Mouse (Mus musculus) right cerebral cortex, postnatal 4 days (tissue): ENCODE measurements around the gene Sytl3.
"Not testable (repeated sequence)": the region's sequence is repeated elsewhere in the genome, so short reads cannot be mapped to it uniquely, and the experiment has no call there.

Experiments
- DNase-seq: peaks from one replicate; pipeline ENCODE4 v3.0.0-alpha.2; 2022

Gene Sytl3

GRCm38 (mm10) chr17:6658801-6659200 is at the start of gene Sytl3:
Gene Sytl3 (plus strand): TSS chr17:6659093.
- not testable (repeated sequence) for DNase-seq

DNA sequence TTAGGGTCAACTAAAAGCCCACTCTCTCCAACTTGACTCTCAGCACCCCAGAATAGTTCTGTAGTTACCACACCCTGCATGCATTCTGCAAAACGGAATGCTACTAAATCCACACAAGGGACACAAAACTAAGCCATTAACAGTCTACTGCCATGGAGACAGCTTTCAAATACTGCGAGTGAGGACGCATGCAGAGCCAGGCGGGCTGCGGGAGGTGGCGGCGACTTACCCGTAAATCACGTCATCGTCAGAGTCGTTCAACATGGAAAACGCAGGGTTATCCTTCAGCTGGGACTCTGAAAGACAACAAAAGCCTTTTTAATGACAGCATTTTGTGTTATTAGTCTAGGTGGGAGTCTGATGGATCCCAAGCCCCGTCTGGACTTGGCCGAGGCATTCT is 45.4 kb upstream of the Sytl3 start:
- DNase-seq = not testable (repeated sequence)

GRCm38 (mm10) chr17:6614316-6614715 is 44.6 kb upstream of the Sytl3 start:
- not testable (repeated sequence) for DNase-seq

GRCm38 (mm10) chr17:6616731-6617130 is 42.2 kb upstream of the Sytl3 start:
- not testable (repeated sequence) for DNase-seq

- not testable (repeated sequence) for DNase-seq
These were observed 41.0 kb upstream of the Sytl3 start for GRCm38 (mm10) chr17:6617689-6618400.

- DNase-seq = not testable (repeated sequence)
These were observed 39.6 kb upstream of the Sytl3 start for GRCm38 (mm10) chr17:6619271-6619670.

DNA sequence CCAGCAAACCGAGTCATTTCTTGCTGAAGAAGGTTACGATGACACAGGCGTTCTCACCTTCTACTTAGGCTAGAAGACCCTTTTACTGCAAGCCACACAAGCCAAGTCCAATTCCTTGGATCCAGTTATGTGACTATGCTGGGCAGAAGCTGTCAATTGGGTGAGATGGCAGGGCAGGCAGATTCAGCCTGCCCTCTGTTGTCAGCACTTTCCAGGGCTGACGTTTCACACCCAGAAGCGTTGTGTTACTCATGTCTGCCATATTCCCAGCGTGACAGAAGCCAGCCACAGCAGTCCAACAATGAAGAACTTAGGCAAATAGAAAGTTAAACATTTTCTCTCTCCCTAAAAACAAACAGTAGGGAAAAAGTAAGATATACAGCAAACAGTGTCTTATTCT is 38.9 kb upstream of the Sytl3 start:
- not testable (repeated sequence) for DNase-seq

DNA sequence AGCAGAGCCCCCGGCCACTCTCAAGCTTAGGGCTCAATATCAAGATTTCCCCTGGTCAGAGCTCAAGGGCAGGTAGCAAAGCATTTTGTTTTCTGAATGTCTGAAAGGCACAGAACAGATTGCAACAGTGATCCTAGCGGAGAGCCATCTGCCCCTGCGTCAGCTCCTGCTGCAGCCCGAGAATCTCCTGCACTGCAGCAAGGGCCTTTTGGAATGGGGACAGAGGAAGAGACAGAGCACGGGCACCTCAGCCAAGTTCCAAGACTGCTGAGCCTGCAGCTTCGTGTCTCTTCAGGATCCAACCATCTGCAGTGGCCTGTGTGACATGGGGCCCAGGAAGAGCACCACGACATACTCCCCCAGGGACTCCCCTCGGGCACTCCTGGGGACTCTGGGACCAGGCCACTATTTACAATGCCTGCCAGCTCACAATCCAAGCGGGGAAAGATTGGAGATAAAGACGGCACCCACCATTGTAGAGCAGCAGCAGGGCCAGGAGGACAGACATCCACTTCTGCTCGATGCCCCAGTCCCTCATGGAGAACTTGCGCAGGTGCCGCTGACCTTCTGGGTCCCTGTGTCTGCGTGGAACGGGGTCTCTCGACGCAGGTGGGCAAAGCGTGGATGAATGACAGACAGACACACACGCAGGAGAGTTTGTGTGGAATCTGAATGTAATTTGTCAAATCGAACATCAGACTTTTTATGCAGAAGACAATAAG is 38.0 kb upstream of the Sytl3 start:
- not testable (repeated sequence) for DNase-seq

DNA sequence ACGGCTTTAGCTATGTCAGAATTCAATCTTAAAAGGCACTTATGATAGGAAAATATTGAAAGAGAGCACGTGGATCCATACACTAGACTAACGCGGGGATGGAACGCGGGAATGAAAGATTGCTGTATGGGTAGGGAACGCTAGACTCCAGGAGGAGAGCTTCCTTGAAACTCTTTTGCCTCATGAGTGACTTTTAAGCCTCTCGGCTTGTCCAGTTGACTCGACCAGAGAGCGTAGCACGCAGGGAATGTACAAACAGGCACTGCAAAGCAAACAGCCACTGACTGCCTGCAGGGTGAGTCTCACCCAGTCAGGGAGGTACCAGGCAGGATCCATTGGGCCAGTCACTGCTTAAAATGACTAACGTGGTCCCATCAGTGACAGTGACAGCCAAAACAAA is 36.9 kb upstream of the Sytl3 start:
- not testable (repeated sequence) for DNase-seq

DNA sequence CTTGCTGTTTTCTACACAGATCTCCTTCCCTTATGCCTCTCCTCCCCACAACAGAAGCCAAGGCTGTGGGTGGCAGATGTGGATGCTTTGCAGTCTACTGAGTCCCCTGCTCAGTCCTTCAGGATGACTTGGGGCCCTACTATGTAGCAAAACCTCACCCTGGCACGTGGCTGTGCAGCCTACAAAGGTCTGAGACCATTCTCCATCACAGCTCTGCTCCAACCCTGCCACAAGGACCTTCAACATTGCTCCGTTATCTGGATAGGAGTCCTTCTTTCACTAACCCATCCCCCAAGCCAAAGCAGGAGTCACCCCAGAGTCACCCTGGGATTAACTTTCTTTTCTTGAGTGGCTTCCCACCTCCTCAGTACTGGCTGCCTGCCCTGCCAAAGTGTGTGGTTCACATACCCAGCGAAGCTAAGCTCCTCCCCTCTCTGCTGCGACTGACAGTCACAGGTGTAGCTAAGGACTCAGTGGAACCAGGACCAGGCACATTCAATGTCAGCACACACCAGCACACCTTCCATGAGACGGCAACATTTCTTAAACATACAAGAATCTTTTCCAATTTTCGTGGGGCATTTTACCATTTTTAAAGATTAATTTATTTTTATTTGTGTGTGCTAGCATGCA is 33.9 kb upstream of the Sytl3 start:
- DNase-seq = not testable (repeated sequence)

DNA sequence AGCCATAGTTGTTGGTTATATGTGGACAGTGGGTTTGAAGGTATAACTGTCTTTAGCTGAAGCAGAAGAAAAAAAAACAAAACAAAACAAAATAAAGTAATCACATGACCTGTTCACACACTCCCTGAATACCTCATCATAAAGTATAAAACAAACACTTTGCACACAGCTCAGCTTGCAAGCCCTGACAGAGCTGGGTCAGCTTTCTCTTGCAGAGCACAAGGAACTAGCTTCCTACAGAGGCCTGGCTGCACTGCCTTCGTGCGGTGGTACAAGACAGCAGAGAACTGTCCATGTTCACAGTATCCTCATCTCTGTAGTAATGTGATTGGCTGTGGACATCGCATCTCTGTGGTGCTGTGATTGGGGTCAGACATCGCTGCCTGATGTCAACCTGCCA is 28.5 kb upstream of the Sytl3 start:
- DNase-seq = not testable (repeated sequence)

DNA sequence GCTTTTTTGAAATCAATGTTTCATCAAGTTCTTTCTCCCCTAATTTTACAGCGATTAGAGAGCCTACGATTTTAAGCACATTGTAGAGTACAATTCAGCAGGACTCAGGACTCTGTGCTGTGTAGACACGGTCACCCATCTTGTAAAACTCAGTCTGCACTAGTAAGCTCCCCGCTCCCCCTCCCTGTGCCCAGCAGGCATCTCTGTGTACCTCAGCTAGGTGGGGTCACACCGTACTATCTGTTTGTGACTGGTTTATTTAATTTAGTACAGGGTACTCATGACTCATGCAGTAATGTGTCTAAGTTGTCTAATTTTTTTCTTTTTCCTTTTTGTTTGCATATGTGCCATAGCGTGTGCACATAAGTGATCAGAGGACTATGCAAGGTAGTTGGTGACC is 26.0 kb upstream of the Sytl3 start:
- DNase-seq = not testable (repeated sequence)

DNA sequence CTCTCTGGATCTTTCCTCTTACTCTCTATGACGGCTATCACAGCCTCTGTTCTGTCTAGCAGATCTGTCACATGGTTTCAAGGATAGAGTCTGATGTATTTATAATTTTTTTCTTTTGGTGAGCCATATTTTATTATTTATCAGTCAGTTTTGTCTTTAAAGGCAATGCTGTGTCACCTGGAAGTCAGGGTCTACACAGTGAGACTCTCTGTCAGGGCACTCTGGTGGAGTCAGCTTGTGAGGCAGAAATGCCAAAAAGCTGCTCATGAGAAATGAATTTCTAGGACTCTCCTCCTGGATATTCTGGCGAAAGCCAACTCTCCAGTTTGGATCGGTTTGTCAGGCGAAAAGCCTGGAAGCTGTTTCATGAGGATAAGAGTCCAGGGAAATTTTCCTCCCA is 23.1 kb upstream of the Sytl3 start:
- DNase-seq = not testable (repeated sequence)

DNA sequence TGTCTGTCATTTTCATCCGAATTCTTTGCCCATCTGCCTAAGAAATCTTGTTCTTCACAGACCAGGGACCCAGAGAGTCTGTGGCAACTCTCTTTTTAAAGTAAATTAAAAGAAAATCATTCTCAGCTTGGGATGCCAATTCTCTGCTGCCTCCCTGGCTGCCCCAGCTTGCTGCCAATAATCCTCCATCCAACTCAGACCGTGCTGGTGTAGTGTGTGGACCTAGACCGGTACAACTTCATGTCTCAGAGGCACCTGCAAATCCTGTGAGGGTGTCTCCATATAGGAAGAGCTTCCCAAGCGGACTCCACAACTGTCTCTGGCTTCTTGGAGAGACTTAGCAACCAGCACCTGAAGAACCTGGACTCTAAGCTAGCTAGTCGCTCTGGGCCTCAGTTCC is 22.0 kb upstream of the Sytl3 start:
- DNase-seq = no peak

- DNase-seq = not testable (repeated sequence)
These were observed 21.5 kb upstream of the Sytl3 start for GRCm38 (mm10) chr17:6637434-6637833.

- DNase-seq = not testable (repeated sequence)
These were observed 20.4 kb upstream of the Sytl3 start for GRCm38 (mm10) chr17:6638444-6638843.

DNA sequence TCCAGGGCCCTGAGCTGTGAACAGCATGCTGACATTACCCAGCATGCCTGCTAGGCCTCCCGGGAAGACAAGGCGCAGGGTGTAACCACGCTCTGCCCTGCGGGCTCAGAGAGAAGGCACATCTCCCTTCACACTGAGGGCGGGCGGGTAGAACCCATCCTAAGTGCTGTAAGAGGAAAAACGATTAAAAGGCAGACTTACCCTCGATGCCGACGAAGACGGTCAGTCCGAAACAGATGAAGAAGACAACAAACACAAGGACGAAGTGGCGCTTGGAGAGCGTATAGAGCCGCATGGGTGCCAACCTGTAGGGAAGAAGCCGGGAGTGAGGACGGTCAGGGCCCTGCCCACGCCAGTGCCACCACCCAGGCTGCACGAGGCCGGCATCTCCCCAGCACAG is 19.4 kb upstream of the Sytl3 start:
- DNase-seq = not testable (repeated sequence)

DNA sequence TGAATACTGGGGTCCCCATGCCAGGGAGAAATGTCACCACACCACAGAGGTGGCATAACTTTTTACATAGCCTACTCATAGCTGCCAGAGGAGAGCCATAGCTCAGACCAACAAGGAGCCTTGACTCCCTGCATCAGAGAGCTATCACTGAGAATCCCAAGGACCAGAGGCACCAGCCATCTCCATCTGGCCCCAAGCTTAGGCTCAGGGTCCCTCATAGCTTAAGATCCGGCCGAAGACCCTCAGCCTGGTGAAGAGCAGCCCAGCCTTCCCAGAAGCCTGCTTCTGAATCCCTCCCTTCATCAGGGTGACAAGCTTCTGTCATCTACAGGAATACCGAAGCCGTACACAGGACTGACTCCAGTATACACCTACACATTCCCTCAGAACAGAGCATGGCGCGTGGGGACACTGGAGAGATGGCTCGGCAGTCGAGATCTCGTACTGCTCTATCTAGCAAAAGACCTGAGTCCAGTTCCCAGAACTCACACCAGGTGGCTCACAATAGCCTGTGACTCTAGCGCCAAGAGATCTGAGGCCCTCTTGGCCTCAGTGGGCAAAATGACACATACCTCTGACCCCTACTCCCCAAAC is 18.8 kb upstream of the Sytl3 start:
- not testable (repeated sequence) for DNase-seq

DNA sequence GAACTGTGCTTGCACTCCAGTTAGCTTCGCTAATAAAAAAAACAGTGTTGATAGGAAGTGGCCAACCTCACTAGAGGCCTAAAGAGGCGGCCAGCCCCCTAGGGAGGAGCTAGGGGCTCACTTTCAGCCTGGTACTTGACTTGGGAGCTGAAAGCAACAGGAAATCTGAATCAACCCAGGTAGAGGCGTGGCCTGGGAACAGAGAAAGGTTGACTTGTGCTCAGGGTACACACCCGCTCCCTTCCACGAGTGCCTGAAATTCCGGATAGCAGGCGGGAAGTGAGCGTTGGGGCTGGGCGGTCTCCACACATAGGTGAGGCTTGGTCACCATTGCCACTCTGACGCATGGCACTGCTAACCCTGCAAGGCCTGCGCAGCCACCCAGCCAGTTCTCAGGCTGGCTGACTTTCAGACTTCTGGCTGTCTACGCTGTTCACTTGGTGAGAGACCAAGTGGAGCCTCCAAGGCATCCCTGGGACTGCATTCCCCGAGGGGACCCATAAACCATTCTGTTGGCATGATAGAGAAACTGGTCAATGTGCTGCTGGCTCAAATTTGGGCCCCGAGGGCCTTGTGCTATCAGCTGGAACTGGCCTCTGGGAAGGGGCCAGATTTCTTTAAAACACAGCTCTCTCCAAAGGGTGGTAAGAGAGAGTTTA is 18.0 kb upstream of the Sytl3 start:
- DNase-seq = not testable (repeated sequence)

GRCm38 (mm10) chr17:6644210-6644609 is 14.7 kb upstream of the Sytl3 start:
- not testable (repeated sequence) for DNase-seq

DNA sequence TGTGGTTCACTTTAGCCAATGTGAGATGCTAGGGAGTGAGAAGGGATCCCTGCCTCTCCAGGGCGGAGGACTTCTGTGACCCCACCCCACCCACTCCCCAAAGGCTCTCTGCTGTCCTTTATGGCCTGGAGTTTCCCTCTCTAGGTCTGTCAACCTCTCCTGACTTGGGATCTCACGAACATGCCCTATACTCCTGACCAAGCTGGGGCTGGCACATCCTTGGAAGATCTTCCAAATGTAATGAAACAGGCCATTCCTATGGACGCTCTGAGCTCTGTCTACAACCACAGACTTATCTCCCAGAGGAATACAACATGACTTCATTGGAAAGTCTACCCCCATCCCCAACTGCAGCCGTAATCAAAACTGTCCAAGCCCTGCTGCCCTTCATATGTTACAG is 14.2 kb upstream of the Sytl3 start:
- not testable (repeated sequence) for DNase-seq

GRCm38 (mm10) chr17:6645668-6646067 is 13.2 kb upstream of the Sytl3 start:
- not testable (repeated sequence) for DNase-seq

DNA sequence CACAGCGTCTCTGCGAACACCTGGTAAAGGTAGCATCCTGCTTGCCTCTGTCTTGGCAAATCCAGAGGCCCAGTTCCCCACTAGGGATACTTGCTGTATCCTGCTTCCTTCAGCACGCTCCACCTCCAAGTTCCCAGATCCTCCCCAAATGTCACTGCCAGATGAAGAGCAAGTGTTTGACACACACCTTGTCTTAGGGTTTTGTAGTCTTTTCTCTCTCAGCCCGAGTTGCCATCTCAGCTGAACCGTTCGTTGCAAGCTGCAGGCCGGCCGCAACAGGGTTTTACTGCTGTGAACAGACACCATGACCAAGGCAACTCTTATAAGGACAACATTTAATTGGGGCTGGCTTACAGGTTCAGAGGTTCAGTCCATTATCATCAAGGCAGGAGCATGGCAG is 12.1 kb upstream of the Sytl3 start:
- DNase-seq = not testable (repeated sequence)
